Mouse (Mus musculus) CH12.LX (cell line): ENCODE results near the gene Cdkl3. TPM values are rescaled to one million over a fixed set of nuclear protein-coding genes. Genes with fewer than 3 reads are reported as not detected.

Experiments
- DNase-seq: peaks from one replicate; pipeline ENCODE4 v3.0.0-alpha.2; 2013; ENCODE audit errors: extremely low read depth
- H3K27ac ChIP-seq: 2 replicates; pipeline ENCODE4 v1.5.1; 2012; ENCODE audit warnings: low read depth, mild to moderate bottlenecking, control low read depth, moderate library complexity; ENCODE audit not compliant: insufficient read depth
- H3K27me3 ChIP-seq: replicated peaks from 2 replicates; pipeline ENCODE3; 2012; ENCODE audit warnings: inconsistent platforms
- H3K36me3 ChIP-seq, 2 experiments: replicated peaks in 1 of 2; 2 replicates each; pipeline versions ENCODE3 to v1.6.1; 2012; ENCODE audit warnings: inconsistent platforms in 1 of 2, low read length in 1 of 2, mild to moderate bottlenecking in 1 of 2, mixed read lengths in 1 of 2, moderate library complexity in 1 of 2; ENCODE audit not compliant: control insufficient read depth in 1 of 2, insufficient read depth in 1 of 2
- H3K4me1 ChIP-seq, 2 experiments: 2 replicates each; pipeline ENCODE4 v1.6.1; 2012; ENCODE audit warnings: inconsistent platforms in 1 of 2, moderate library complexity in 1 of 2; ENCODE audit not compliant: insufficient read depth in 2 of 2, control insufficient read depth in 1 of 2
- H3K4me2 ChIP-seq: 2 replicates; pipeline ENCODE4 v1.6.1; 2012; ENCODE audit warnings: low read depth, mild to moderate bottlenecking, control low read depth; ENCODE audit not compliant: poor library complexity, insufficient read depth, severe bottlenecking
- H3K4me3 ChIP-seq, 3 experiments: fragments of 150-350 bp in 1 of 3; sonication (generic) in 1 of 3; replicated peaks in 1 of 3; 2 replicates each; pipeline versions ENCODE3 to v1.5.1; 2011 to 2012; ENCODE audit warnings: low read depth in 2 of 3, low read length in 2 of 3, mild to moderate bottlenecking in 2 of 3, moderate library complexity in 2 of 3, control low read depth in 1 of 3, improper control_type of control experiment in 1 of 3, inconsistent platforms in 1 of 3, mixed read lengths in 1 of 3; ENCODE audit not compliant: poor library complexity in 1 of 3
- H3K79me2 ChIP-seq: replicated peaks from 2 replicates; pipeline ENCODE4 v1.6.1; 2012; ENCODE audit warnings: mild to moderate bottlenecking, moderate library complexity; ENCODE audit not compliant: control insufficient read depth, poor library complexity, insufficient read depth, severe bottlenecking; ENCODE audit errors: extremely low read depth
- H3K9ac ChIP-seq: 2 replicates; pipeline ENCODE4 v1.6.1; 2012; ENCODE audit warnings: low read depth, mild to moderate bottlenecking, control low read depth, moderate library complexity; ENCODE audit not compliant: insufficient read depth
- H3K9me3 ChIP-seq: replicated peaks from 2 replicates; pipeline ENCODE3; 2012; ENCODE audit warnings: low read length, inconsistent platforms, mixed read lengths
- BHLHE40 ChIP-seq: IDR thresholded peaks from 2 replicates; pipeline ENCODE4 v1.6.1; 2011; ENCODE audit warnings: mild to moderate bottlenecking, low read depth, low read length, improper control_type of control experiment
- CHD1 ChIP-seq: IDR thresholded peaks from 2 replicates; pipeline ENCODE4 v1.6.1; 2012; ENCODE audit warnings: low read depth, low read length, improper control_type of control experiment, inconsistent platforms
- CTCF ChIP-seq, 2 experiments: IDR thresholded peaks in 1 of 2; conservative IDR thresholded peaks in 1 of 2; 2 replicates each; pipeline ENCODE4 v1.5.1; 2011 to 2012; ENCODE audit warnings: low read depth in 2 of 2, low read length in 2 of 2, improper control_type of control experiment in 1 of 2, inconsistent platforms in 1 of 2, mild to moderate bottlenecking in 1 of 2, moderate library complexity in 1 of 2
- ELF1 ChIP-seq: IDR thresholded peaks from 2 replicates; pipeline ENCODE4 v1.6.1; 2014; ENCODE audit warnings: low read depth, mild to moderate bottlenecking, inconsistent platforms, low read length, improper control_type of control experiment
- ETS1 ChIP-seq: conservative IDR thresholded peaks from 2 replicates; pipeline ENCODE4 v1.6.1; 2012; ENCODE audit warnings: low read depth, mild to moderate bottlenecking, inconsistent platforms, low read length, improper control_type of control experiment, moderate library complexity
- GABPA ChIP-seq: IDR thresholded peaks from 2 replicates; pipeline ENCODE4 v1.6.1; 2012; ENCODE audit warnings: low read depth, low read length, improper control_type of control experiment, inconsistent platforms; ENCODE audit not compliant: insufficient replicate concordance
- HCFC1 ChIP-seq: IDR thresholded peaks from 2 replicates; pipeline ENCODE4 v1.6.1; 2012; ENCODE audit warnings: low read depth, mild to moderate bottlenecking, inconsistent platforms, low read length, improper control_type of control experiment
- IRF4 ChIP-seq: IDR thresholded peaks from 2 replicates; pipeline ENCODE4 v1.6.1; 2014; ENCODE audit warnings: low read depth, mild to moderate bottlenecking, inconsistent platforms, low read length, improper control_type of control experiment
- MAX ChIP-seq: IDR thresholded peaks from 2 replicates; pipeline ENCODE4 v1.6.1; 2011; ENCODE audit warnings: low read length, improper control_type of control experiment
- MAZ ChIP-seq: IDR thresholded peaks from 2 replicates; pipeline ENCODE4 v1.6.1; 2012; ENCODE audit warnings: low read depth, mild to moderate bottlenecking, inconsistent platforms, low read length, improper control_type of control experiment, moderate library complexity
- MYC ChIP-seq: IDR thresholded peaks from 2 replicates; pipeline ENCODE4 v1.6.1; 2011; ENCODE audit warnings: low read depth, mild to moderate bottlenecking, improper control_type of control experiment, low read length
- NELFE ChIP-seq: IDR thresholded peaks from 2 replicates; pipeline ENCODE4 v1.6.1; 2011; ENCODE audit warnings: low read depth, low read length, improper control_type of control experiment
- NRF1 ChIP-seq: IDR thresholded peaks from 2 replicates; pipeline ENCODE4 v1.6.1; 2014; ENCODE audit warnings: low read depth, mild to moderate bottlenecking, inconsistent platforms, low read length, improper control_type of control experiment, moderate library complexity
- POLR2A ChIP-seq: IDR thresholded peaks from 2 replicates; pipeline ENCODE4 v1.6.1; 2011; ENCODE audit warnings: low read depth, mild to moderate bottlenecking, improper control_type of control experiment, low read length
- POLR2AphosphoS2 ChIP-seq: IDR thresholded peaks from 2 replicates; pipeline ENCODE4 v1.6.1; 2011; ENCODE audit warnings: low read depth, low read length, improper control_type of control experiment
- TBP ChIP-seq: conservative IDR thresholded peaks from 2 replicates; pipeline ENCODE4 v1.6.1; 2011; ENCODE audit warnings: low read depth, low read length, improper control_type of control experiment
- USF1 ChIP-seq: IDR thresholded peaks from 2 replicates; pipeline ENCODE4 v1.6.1; 2014; ENCODE audit warnings: low read depth, mild to moderate bottlenecking, inconsistent platforms, low read length, improper control_type of control experiment
- USF2 ChIP-seq: conservative IDR thresholded peaks from 2 replicates; pipeline ENCODE4 v1.6.1; 2011; ENCODE audit warnings: low read depth, low read length, improper control_type of control experiment
- ZC3H11A ChIP-seq: IDR thresholded peaks from 2 replicates; pipeline ENCODE4 v1.6.1; 2012; ENCODE audit warnings: low read depth, mild to moderate bottlenecking, inconsistent platforms, low read length, improper control_type of control experiment
- ZKSCAN1 ChIP-seq: IDR thresholded peaks from 2 replicates; pipeline ENCODE4 v1.6.1; 2012; ENCODE audit warnings: low read depth, inconsistent platforms, low read length, improper control_type of control experiment, borderline replicate concordance
- ZNF384 ChIP-seq: IDR thresholded peaks from 2 replicates; pipeline ENCODE4 v1.6.1; 2012; ENCODE audit warnings: low read depth, low read length, improper control_type of control experiment, inconsistent platforms
- dilution Hi-C: fragments of 300-500 bp; cut with MboI; formaldehyde crosslinking; loops from 2 replicates; pipeline ENCODE4 v1.14.3; 2020; ENCODE audit warnings: low sequenced_read_pairs; ENCODE audit not compliant: extremely low pct_unique_long_range_greater_than_20kb, extremely low pct_ligation_motif_present
- in situ Hi-C: fragments of 300-500 bp; cut with MboI; formaldehyde crosslinking; loops from 3 replicates; pipeline ENCODE4 v1.14.3; 2019; ENCODE audit warnings: low sequenced_read_pairs, low pct_ligation_motif_present, low pct_unique_long_range_greater_than_20kb, mixed read lengths
- polyA plus RNA-seq: library from polyadenylated mRNA; unstranded; fragments of >175 nt; gene quantifications from 2 replicates; pipeline ENCODE4 v1.2.1, GENCODE M21; 2012; ENCODE audit warnings: low read depth; ENCODE audit not compliant: insufficient read length
- total RNA-seq, 2 experiments: library from RNA; depleted of rRNA; stranded (reverse); fragments of 300-350 nt in 1 of 2; fragments of >200 nt in 1 of 2; gene quantifications; 2 replicates each; pipeline ENCODE4 v1.2.3; 2012 to 2014

Gene Cdkl3
- total and polyA plus RNA-seq, 3 experiments = 4.4 to 9.7 (median 8.0) TPM

DNA sequence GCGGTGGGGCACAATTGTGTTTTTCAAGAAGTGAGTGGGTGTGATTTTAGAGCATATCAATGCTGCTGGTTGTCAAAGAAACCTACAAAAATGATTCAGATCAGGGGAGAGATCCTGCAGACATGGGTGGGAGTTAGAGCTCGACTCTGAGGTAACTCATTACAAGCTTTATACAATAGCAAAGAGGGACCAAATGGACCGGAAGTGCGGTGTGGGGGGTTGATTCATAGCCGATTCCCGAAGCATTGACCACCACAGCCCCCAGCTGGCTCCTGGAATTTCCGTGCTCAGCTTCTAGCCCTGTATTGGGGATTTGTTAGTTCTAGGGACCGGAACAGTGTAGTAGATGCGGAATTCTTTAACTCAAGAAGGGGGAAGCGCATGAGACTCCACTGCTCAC lies 2.7 kb upstream of the Cdkl3 start:
- Histone ChIP-seq H3K79me2 (peaks cover 42% of the 10 kb centered on the region), H3K4me3 (peak overlapping the region in 1 of 3 experiments; percentile 34), H3K27me3 (no peaks in the 10 kb centered on the region), H3K9me3 (no peaks in the 10 kb centered on the region), H3K4me2 (peak overlapping the region; percentile 63), H3K36me3 (peaks cover 13 to 20% of the 10 kb centered on the region in 2 experiments), H3K4me1 (peaks cover 10 to 58% of the 10 kb centered on the region in 2 experiments; a peak in 3 of 4 replicates), H3K27ac (peak overlapping the region; percentile 1; the same call in 1 of the 2 replicates), H3K9ac (peak overlapping the region; percentile 41)
- no peak for TF ChIP-seq CTCF (conservative IDR thresholded peaks at IDR 0.05 in 1 of 2, IDR thresholded peaks at IDR 0.05 in 1 of 2; ENCODE audit: low read depth in 2 of 2, low read length in 2 of 2)
- peak; percentile 52 for TF ChIP-seq ELF1
- peak; percentile 90; the same call in 1 of the 2 replicates for TF ChIP-seq CHD1
- TF ChIP-seq TBP = 0 out of 2 replicates have a peak, but pooled peaks have one; percentile 26
- TF ChIP-seq ZKSCAN1 = no peak
- DNase-seq = no peak
- dilution Hi-C loops = no loop called here
- in situ Hi-C loops = no loop called here

DNA sequence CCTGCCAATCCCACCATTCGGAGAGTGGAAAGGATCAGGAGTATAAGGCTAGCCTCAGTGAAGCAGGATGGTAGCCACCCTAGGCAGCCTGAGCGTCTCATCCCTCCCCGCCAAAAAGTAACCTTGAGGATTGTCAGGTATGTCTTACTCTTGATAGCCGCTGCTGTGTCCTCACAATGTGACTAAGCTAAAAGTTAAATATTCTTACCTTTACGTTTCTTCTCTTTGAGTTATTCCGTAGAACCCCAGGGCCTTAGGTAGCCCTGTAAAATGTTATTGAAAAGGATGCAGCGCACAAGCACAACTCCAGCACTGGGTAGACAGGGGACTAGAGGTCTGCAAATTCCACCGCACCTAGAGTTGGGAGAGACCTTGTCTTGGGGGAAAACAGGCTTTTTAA lies 2.2 kb upstream of the Cdkl3 start:
- Histone ChIP-seq H3K9ac (0 out of 2 replicates have a peak overlapping the region, but pooled peaks have one; percentile 41), H3K4me1 (peaks cover 10 to 56% of the 10 kb centered on the region in 2 experiments; a peak in 3 of 4 replicates), H3K27me3 (no peaks in the 10 kb centered on the region), H3K27ac (peak overlapping the region; percentile 14; the same call in 1 of the 2 replicates), H3K4me3 (no peak overlapping the region), H3K79me2 (peaks cover 38% of the 10 kb centered on the region), H3K9me3 (no peaks in the 10 kb centered on the region), H3K36me3 (peaks cover 9 to 15% of the 10 kb centered on the region in 2 experiments), H3K4me2 (peak overlapping the region; percentile 63; the same call in 1 of the 2 replicates)
- TF ChIP-seq TBP = no peak
- TF ChIP-seq NRF1 = no peak
- no peak for TF ChIP-seq MAZ
- no peak for TF ChIP-seq NELFE
- TF ChIP-seq CHD1 = no peak
- no peak for TF ChIP-seq ETS1
- no peak for TF ChIP-seq MAX
- TF ChIP-seq MYC = no peak
- no peak for TF ChIP-seq ZKSCAN1
- TF ChIP-seq HCFC1 = no peak
- no peak for TF ChIP-seq POLR2AphosphoS2
- TF ChIP-seq POLR2A = no peak
- TF ChIP-seq USF2 = no peak
- TF ChIP-seq BHLHE40 = no peak
- TF ChIP-seq GABPA = no peak
- no peak for TF ChIP-seq ZC3H11A
- no peak for TF ChIP-seq IRF4
- TF ChIP-seq ZNF384 = no peak
- TF ChIP-seq USF1 = no peak
- in situ Hi-C loops = no loop called here
- no peak for DNase-seq
- dilution Hi-C loops = no loop called here
